Mouse (Mus musculus): Measurements from ENCODE around the gene Snrnp70. TPM values are rescaled to one million over a fixed set of nuclear protein-coding genes. Genes with fewer than 3 reads are reported as not detected.
A peak's percentile ranks its signal among the peaks of the same experiment; 100 is the strongest.
"Not testable (repeated sequence)": the region's sequence is repeated elsewhere in the genome, so short reads cannot be mapped to it uniquely, and the experiment has no call there.

The Snrnp70 gene
- total RNA-seq, 4 experiments from 2014 or later, result 295 to 398 (median 356) TPM

DNA sequence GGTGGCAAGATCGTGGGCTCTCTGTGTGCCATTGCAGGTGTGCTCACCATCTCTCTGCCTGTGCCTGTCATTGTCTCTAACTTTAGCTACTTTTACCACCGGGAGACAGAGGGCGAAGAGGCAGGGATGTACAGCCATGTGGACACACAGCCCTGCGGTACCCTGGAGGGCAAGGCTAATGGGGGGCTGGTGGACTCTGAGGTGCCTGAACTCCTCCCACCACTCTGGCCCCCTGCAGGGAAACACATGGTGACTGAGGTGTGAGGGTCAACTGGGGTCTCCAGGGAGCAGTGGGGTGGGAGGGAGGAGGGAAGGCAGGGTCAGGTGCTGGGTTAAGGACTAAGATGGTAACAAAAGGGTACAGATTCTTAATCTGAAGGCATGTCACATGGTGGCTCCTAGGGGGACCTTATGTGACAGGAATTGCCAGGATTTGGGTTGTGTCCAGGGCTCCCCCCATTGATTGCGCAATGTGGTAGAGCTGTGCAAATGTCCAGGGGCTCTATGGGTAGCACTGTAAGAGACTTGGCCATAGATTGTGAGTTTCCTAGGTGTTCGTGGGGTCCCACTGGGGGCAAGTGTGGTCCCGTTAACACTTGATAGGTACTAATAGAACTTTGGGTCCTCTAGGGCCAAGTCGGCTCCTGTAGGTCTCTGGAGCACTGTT lies 14.1 kb upstream of the Snrnp70 start:
- DNase-seq (ENCODE audit: low spot score in 2 of 2), result no peak

- no peak for DNase-seq (ENCODE audit: low spot score in 2 of 2)
Observed at GRCm38 (mm10) chr7:45408949-45409348, 13.4 kb upstream of the Snrnp70 start.

GRCm38 (mm10) chr7:45408351-45408750 lies 12.8 kb upstream of the Snrnp70 start:
- DNase-seq (ENCODE audit: low spot score in 2 of 2), result no peak

DNA sequence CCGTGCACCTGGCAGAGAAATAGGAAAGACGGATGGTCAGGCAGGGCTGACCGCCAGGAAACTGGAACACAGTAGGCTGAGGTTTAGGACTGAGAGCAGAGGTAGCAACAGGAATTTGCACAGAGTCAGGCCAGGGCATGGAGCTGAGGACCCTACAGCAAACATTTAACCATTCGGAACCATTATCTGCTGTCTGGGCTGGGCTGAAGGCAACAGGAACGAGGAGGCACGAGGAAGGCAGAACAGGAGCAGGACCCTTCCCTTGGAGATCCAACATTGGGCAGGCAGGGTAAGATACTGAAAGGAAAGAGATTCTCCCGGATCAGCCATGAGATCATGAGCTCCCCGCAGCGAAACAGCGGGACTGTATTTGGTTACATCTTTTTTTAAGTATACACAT lies 12.3 kb upstream of the Snrnp70 start:
- no peak for DNase-seq (ENCODE audit: low spot score in 2 of 2)

DNA sequence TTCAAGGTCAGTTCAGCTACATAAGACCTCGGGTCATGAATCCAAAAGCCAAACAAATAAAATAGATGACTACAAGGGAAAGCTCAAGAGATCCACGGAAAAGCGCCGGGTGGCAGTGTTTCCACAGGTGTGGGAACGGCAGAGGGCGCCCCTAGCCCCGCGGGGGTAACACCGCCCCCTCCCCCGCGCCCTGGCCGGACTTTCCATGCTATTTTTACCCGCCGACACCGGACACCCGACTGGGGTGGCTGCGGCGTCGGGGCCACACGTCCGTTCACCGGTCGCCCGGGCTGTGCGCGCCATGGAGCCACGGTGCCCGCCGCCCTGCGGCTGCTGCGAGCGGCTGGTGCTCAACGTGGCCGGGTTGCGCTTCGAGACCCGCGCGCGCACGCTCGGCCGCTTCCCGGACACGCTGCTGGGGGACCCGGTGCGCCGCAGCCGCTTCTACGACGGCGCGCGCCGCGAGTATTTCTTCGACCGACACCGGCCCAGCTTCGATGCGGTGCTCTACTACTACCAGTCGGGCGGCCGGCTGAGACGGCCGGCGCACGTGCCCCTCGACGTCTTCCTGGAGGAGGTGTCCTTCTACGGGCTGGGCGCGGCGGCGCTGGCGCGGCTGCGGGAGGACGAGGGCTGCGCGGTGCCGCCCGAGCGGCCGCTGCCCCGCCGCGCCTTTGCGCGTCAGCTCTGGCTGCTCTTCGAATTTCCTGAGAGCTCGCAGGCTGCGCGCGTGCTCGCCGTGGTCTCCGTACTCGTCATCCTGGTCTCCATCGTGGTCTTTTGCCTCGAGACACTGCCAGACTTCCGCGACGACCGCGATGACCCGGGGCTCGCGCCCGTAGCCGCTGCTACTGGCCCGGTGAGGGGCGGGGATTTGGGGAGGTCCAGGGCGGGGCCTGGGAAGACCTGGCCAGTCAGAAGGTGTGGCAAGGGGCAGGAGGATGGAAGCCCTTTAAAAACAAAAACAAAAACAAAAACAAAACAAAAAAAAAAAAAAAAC lies 10.9 kb upstream of the Snrnp70 start:
- no peak for DNase-seq (ENCODE audit: low spot score in 2 of 2)

- DNase-seq (ENCODE audit: low spot score in 2 of 2), result peak in 1 of 2 experiments; percentile 67
Observed at GRCm38 (mm10) chr7:45405091-45406075, 9.8 kb upstream of the Snrnp70 start, which contains the start of gene Kcna7. Kcna7 (plus strand) TSS chr7:45405653.

- DNase-seq (ENCODE audit: low spot score in 2 of 2), result no peak
Observed at GRCm38 (mm10) chr7:45403532-45404261, 8.2 kb upstream of the Snrnp70 start.

- DNase-seq (ENCODE audit: low spot score in 2 of 2), result no peak
Observed at GRCm38 (mm10) chr7:45401521-45402085, 6.1 kb upstream of the Snrnp70 start.

GRCm38 (mm10) chr7:45396787-45397186 lies 1.2 kb upstream of the Snrnp70 start:
- DNase-seq (ENCODE audit: low spot score in 2 of 2), result no peak

- DNase-seq (ENCODE audit: low spot score in 2 of 2), result not testable (repeated sequence)
Observed at GRCm38 (mm10) chr7:45396337-45396775, 814 bp upstream of the Snrnp70 start.

DNA sequence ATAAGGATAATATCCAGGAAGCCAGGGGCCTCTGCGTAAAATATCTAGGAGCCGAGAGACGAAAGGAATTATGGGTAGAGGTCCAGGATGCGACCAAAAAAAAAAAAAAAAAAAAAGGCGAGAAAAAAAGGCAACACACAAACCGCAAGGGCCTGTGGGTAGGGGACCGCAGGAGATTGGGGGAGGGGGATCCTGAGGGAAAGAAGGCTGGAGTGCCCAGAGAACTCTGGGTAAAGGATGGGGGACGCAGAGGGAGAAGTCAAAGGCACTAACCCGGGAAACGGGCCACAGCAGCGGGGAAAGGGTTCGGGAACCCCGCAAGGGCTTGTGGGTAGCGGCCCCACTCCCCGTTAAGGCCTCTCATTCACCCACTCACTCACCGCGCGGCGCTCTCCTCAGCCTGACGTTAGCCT lies 407 bp downstream of the Snrnp70 start:
- no peak for DNase-seq (ENCODE audit: low spot score in 2 of 2)

GRCm38 (mm10) chr7:45386077-45386476 lies 9.5 kb downstream of the Snrnp70 start:
- DNase-seq (ENCODE audit: low spot score in 2 of 2), result no peak

DNA sequence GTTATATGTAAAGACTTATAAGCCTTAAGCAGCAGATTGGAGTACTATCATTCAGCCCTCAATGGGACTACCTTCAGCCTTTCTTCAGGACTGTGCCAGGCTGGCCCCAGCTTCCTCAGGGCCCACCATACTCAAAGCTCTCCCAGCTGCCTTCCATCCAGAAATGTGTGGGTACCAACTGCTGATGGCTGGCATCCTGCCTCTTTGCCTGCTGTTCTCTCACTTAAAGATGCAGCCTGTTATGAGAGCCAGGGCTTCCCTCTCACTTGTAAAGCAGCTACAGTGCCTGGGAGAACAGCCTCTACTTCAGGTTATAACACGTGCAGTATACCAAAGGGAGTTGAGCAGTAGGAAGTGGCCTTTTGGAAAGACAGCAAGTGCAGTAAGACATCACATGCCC lies 19.5 kb downstream of the Snrnp70 start:
- no peak for DNase-seq (ENCODE audit: low spot score in 2 of 2)

- DNase-seq (ENCODE audit: low spot score in 2 of 2), result no peak
Observed at GRCm38 (mm10) chr7:45374620-45375019, 20.9 kb downstream of the Snrnp70 start.

- no peak for DNase-seq (ENCODE audit: low spot score in 2 of 2)
Observed at GRCm38 (mm10) chr7:45372371-45372770, 23.2 kb downstream of the Snrnp70 start.

- peak; percentile 80 to 94 for DNase-seq (ENCODE audit: low spot score in 2 of 2)
Observed at GRCm38 (mm10) chr7:45370475-45371311, 24.8 kb downstream of the Snrnp70 start, which contains the start of gene Lin7b. Lin7b (minus strand) TSS chr7:45370583.

- peak; percentile 27 to 62 for DNase-seq (ENCODE audit: low spot score in 2 of 2)
Observed at GRCm38 (mm10) chr7:45369836-45370474, 25.6 kb downstream of the Snrnp70 start.

- DNase-seq (ENCODE audit: low spot score in 2 of 2), result no peak
Observed at GRCm38 (mm10) chr7:45369022-45369745, 26.4 kb downstream of the Snrnp70 start.

Data from left cerebral cortex, adult 8-10 months (tissue).